Mouse (Mus musculus): ENCODE measurements around the gene Il11. TPM values are rescaled to one million over a fixed set of nuclear protein-coding genes. Genes with fewer than 3 reads are reported as not detected.
"Not testable (repeated sequence)": the region's sequence is repeated elsewhere in the genome, so short reads cannot be mapped to it uniquely, and the experiment has no call there.

Gene Il11
- polyA plus RNA-seq (2012; rRNA removed), result 0.61 and 0.62 TPM in 2 replicates

DNA sequence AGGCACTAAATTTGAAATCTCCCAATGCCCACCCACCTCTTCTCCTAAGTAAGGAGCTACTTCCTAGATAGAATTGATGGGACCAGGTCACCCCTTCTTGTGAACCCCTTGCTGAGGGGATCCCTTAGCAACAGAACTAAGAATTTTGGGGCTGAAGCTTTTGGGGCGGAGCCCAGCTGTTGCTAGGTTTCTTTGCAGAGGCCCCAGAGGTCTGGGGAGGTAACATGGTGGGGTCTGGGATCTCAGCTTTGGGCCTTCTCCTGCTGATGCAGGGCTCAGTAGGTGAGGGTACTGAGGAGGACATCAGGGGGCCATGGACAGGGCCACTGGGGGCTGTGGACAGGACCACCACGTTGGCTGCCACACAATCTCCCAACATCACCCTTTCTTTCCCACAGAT lies at the start of gene Il11, which contains the start of gene Tmem190:
Il11 (minus strand) TSS at position 101 of the 400 bp plus-strand sequence.
Tmem190 (plus strand) TSS at position 179 of the 400 bp plus-strand sequence.
- DNase-seq (ENCODE audit: low spot score), result no peak

DNA sequence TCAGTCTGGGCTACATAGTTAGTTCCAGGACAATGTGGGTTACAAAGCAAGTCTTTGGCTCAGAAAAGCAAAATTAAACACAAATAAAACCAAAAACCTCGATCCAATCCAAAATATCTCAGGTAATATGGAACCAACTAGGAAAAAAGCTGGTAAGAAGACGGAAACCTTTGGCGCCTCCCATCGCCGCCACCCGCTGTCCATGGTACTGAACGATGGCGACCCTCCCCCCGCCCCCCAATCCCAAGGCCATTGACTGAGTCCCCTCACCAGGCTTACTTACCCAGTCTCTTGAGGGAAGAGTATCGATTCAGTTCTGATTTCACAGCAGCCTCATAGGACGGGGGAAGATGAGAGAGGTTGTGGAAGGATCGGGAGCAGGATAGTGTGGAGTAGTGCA lies 47.8 kb upstream of the Il11 start:
- DNase-seq (ENCODE audit: low spot score), result no peak

DNA sequence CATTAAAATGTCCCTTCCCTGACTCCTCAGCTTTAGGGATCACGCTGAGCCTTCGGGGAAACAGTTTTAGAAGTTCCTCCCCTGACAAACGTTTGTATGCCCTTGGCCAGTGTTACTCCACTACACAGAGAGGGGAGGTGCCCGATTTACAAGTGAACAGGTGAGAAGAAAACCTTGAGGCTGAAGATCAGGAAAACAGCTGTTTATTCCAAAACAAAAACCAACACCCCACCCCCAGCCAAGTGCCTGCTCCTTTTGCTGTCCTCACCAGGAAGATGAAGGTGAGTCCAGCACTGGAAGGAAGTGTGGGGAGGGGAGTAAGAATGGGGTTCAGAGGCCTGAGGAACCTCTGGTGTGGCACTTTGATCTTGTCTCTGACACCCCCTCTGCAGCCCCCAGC lies 42.7 kb upstream of the Il11 start:
- DNase-seq (ENCODE audit: low spot score), result no peak

- no peak for DNase-seq (ENCODE audit: low spot score)
Measured at GRCm38 (mm10) chr7:4822162-4822907, 39.7 kb upstream of the Il11 start.

DNA sequence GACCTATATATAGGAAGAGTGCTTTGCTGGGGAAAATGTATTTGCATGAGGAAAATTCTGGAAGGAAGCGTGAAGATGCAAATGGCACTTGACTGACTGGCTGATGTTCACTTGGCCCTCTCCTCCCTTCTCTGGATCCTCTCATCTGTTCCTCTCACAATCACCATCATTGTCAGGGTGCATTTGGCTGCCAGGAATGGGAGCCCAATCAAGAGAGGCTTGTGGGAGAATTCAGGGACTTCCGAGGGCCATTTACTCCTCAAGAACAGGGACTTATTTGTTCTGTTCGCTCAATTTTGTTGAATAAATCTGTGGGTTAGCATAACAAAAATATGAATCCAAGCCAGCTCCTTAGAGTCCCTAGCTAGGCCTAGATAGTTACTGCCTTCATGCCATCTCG lies 39.0 kb upstream of the Il11 start:
- no peak for DNase-seq (ENCODE audit: low spot score)

DNA sequence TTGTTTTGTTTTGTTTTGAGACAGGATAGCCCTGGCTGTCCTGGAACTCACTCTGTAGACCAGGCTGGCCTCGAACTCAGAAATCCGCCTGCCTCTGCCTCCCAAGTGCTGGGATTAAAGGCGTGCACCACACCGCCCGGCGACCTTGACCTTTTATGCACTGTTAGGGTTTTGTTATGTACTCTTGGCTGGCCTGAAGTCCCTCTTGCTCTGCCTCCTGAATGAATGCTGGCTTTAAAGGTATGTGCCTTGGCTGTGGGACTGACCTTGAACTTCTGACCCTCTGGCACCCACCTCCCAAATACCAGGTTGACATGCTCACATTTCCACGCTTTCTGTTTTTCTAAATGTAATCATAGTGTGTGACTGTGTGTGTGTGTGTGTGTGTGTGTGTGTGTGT lies 38.3 kb upstream of the Il11 start:
- not testable (repeated sequence) for DNase-seq (ENCODE audit: low spot score)

DNA sequence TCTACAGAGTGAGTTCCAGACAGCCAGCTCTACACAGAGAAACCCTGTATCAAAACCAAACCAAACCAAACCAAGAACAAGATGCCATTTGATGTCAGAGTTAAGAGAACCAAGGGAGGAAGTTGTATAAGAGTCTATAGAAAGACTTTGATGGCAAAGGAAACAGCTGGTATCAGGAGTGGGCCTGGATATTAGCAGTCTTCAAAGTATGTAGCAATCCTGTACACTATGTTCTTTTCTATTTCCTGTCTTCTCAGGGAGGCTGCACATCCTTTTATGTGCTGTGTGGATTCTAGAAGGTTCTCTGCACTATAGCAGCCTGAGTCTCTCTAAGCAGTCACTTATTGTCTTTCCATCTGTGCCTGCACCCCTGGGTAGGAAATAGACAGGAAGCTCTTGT lies 33.9 kb upstream of the Il11 start:
- DNase-seq (ENCODE audit: low spot score), result no peak

DNA sequence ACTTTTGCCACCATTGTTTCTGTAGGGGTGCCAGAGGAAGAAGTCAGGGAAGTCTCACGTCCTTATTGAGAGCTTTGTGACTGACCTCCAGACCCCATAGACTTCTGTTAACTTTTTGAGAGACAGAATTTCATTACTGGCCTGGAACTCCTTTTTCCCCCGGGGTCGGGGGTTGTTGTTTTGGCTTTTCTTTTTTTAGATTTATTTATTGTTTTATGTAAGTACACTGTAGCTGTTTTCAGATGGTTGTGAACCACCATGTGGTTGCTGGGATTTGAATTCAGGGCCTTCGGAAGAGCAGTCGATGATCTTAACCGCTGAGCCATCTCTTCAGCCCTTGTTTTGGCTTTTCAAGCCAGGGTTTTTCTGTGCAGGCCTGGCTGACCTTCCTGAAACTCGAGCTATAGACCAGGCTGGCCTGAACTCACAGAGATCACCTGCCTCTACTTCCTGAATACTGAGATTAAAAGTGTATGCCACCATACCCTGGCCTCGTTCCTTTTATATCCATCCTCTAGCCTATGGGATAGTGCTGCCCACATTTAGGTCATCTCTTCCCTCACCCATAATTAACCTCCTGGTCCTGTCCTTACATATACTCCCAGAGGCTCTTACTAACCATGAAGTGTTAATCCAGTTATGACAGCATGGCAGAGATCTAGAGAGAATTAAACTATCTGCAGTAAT lies 30.6 kb upstream of the Il11 start:
- DNase-seq (ENCODE audit: low spot score), result no peak

- peak; percentile 97 for DNase-seq (ENCODE audit: low spot score)
Measured at GRCm38 (mm10) chr7:4812303-4813104, 29.8 kb upstream of the Il11 start, which contains the start of gene Ube2s. Gene Ube2s, minus strand, starts transcription at chr7:4812590.

DNA sequence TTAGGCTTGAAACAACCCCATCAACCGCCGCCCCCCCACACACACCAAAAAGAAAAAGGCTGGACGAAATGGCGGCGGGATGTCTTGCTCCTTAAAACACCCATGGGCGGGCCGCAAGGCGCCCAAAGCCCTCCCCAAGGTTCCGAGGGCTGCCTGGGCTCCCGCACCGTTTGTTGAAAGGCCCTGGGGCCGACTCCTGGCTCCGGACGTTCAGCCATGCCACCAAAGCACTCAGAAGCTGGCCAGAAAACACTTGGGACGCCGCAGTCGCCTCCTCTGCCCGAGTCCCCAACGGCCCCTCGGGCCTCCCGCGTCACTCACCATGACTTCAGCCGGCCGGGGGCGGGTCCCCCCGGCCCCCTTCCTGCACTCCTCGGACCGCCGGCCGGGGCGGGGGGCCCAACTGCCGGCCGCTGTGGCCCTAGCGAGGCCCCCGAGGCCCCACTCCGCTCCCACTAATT lies 29.2 kb upstream of the Il11 start:
- no peak for DNase-seq (ENCODE audit: low spot score)

GRCm38 (mm10) chr7:4811131-4811530 lies 28.5 kb upstream of the Il11 start:
- not testable (repeated sequence) for DNase-seq (ENCODE audit: low spot score)

GRCm38 (mm10) chr7:4806716-4807115 lies 24.1 kb upstream of the Il11 start:
- DNase-seq (ENCODE audit: low spot score), result no peak

DNA sequence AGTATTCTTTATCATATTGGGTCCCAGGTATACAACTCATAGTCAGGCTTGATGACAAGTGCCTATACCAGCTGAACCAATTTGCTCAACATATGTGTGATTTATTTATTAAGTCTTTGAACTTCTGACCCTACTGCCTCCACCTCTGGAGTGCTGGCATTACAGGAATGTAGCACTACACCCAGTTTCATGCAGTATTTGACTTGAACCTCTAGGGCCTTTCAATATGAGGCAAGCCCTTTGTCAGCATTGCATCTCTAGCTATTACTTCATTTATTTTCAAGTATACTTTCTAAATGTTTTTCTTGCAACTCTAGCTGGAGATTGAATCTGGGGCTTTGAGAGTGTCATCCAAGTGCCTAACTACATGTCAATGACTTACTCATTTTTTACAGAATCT lies 19.6 kb upstream of the Il11 start:
- DNase-seq (ENCODE audit: low spot score), result no peak

DNA sequence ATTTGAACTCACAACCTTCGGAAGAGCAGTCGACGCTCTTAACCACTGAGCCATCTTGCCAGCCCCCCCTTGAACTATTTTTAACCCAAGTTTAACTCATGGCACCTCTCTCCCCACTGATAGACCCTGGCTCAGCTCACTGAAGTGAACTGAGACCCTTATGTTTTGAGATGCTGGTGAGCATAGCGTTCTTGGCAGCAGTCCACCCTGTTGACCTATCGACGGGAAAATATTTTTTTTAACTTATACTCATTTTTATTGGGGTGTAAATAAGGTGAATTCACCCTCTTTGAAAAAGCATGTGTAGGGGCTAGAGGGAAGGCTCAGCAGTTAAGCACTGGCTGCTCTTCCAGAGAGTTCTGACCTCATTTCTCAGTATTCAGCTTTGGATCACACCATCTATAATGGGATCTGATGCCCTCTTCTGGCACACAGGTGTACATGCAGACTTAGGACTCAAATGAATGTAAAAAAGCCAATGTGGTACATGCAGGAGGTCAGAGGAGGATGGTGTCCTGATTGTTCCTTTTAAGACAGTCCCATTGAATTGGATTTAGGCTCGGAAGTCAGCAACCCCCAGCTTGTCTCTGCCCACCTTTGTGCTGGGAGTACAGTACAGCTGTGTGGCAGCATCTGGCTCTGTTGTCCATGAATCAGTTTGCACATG lies 13.2 kb upstream of the Il11 start:
- no peak for DNase-seq (ENCODE audit: low spot score)

GRCm38 (mm10) chr7:4794631-4795168 lies 12.0 kb upstream of the Il11 start:
- no peak for DNase-seq (ENCODE audit: low spot score)

DNA sequence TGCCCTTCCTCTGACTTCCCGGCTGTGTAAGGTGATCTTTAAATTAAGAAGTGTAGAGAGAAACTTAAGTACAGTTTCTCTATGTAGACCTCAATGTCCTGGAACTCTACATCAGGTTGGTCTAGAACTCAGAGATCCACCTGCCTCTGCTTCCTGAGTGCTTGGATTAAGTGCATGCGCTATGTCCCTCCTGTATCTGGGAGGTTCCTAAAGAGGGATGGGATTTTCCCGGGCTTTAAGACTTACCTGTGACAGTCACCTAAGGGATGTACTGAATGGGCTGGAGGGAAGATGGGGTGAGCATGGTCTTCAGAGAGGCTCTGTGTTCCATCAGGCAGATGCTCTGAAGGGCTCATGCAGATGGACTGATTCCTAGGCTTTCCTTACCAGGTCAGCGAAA lies 11.0 kb upstream of the Il11 start:
- DNase-seq (ENCODE audit: low spot score), result no peak

DNA sequence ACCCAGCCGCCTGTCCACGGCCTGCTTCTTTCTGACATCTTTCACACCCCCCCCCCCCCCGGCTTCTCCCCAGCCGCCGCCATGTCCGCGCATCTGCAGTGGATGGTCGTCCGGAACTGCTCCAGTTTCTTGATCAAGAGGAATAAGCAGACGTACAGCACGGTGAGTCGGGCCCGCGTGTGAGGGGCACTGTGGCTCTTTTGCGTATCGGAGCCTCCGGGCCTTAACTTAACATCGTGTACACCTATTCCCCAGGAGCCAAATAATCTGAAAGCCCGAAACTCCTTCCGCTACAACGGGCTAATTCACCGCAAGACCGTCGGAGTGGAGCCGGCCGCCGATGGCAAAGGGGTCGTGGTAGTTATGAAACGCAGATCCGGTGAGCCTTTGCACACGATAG lies 10.6 kb upstream of the Il11 start:
- DNase-seq (ENCODE audit: low spot score), result not testable (repeated sequence)

DNA sequence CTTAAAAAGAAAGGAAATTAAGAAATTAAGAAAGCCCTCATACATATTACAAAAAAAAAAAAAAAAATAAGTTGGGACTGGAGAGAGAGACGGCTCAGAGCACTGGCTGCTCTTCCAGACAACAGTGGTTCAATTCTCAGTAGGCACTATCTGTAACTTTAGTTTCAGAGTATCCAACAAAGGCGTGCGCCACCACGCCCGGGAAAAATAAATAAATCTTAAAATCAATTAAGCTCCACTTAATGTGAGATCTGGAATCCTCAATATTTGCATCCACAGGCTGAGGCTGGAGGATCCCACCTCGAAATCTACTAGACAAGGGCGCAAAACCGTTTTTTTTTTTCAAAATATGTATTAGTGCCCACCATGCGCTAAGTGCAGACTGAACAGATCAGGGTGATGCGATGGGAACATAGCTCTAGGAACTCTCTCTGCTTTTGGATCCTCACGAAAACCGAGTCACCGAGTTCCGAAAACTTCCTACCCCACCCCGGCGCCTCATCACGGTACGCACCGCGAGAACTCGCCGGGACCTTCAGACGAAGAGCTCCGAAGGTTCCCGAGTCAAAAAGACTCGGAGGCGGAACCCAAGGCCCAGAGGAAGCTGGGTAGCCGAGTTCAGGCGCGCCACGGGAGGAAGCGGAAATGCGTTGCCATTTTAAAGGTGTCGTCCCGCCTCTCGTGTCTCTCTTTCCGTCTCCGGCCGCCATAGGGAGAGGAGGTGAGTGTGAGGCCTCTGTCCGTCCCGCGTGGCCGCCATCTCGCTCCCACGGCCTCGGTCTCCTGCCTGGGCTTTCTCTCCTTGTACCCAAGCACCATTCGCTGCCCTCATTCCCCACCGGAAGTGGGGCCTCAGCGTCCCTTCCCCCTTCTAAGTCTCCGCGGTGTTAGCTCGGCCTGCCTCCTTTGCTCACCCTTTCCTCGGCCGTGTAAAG lies 9.9 kb upstream of the Il11 start, which contains the start of gene Rpl28:
Rpl28 (plus strand) TSS at position 597 of the 935 bp plus-strand sequence.
- DNase-seq (ENCODE audit: low spot score), result peak; percentile 90

DNA sequence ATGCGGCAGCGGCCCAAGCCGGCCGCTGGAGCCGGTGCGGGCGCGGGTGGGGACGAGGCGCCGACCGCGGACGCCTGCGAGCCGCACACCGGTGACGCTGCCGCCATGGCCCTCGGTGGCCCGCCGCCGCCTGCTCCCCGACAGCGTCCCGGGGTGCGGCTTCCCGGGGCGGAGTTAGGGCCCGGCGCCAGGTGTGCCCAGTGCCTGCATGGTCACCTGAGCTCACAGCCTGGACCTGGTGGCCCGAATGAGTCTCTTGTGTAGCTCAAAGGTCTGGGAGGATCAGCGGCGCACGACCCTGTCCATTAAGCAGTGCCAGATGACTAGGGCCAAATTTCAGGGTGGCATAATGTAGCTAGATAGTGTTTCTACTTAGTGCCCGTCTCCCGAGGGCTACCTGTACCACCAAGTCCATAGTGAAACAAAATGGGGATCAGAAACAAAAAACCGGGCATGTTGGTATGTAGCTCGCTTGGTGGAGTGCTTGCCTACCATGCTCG lies 6.8 kb upstream of the Il11 start, which contains the start of gene Tmem238:
Tmem238 (minus strand) TSS at position 221 of the 500 bp plus-strand sequence.
- no peak for DNase-seq (ENCODE audit: low spot score)

Measured in urinary bladder, adult 2 months (tissue).